Mouse (Mus musculus) heart, postnatal 36 days (tissue): ENCODE data around the gene Gabpa. TPM values are rescaled to one million over a fixed set of nuclear protein-coding genes. Genes with fewer than 3 reads are reported as not detected.

Source experiments
- DNase-seq, 2 experiments: peaks; one replicate each; pipeline ENCODE4 v3.0.0; 2021 to 2022
- intact Hi-C: fragments of 180-260 bp; cut with DNase I; formaldehyde crosslinking; loops from one replicate; pipeline ENCODE4 v1.15.1; 2025
- total RNA-seq, 2 experiments: library from RNA; stranded (reverse); gene quantifications; 2 replicates each; pipeline ENCODE4 v1.2.3; 2021

The Gabpa gene
- total RNA-seq = 10 to 100 TPM; 37.0 to 47.7 TPM

GRCm38 (mm10) chr16:84834745-84835440 lies at the start of gene Gabpa:
TSS of gene Gabpa (plus strand) at chr16:84834925.
- intact Hi-C loops = loop anchor here (1.0 kb wide), 2 partner anchors 61 to 100 kb away; partner anchors contain the start of genes Jam2 and Mrpl39
- peak; percentile 88 to 89 for DNase-seq

DNA sequence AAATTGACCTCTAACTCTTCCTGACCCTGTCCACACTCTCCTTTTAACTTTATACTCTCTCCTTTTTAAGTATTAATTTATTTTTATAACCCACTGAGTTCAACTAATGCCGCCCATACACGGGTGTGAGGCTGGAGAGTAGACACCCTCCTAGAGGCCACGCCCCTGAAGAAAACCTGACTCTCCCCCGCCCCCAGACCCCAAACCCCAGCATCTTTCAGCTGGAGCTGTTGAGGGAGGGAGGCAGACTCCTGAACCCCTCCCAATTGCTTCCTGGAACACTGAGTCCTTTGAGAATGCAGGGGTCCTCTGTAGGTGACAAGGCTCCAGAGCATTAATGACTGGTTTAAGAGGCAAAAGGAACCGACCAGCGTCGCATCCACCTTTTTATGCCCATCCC lies 49.8 kb upstream of the Gabpa start:
- intact Hi-C loops = no loop called here
- DNase-seq = no peak

DNA sequence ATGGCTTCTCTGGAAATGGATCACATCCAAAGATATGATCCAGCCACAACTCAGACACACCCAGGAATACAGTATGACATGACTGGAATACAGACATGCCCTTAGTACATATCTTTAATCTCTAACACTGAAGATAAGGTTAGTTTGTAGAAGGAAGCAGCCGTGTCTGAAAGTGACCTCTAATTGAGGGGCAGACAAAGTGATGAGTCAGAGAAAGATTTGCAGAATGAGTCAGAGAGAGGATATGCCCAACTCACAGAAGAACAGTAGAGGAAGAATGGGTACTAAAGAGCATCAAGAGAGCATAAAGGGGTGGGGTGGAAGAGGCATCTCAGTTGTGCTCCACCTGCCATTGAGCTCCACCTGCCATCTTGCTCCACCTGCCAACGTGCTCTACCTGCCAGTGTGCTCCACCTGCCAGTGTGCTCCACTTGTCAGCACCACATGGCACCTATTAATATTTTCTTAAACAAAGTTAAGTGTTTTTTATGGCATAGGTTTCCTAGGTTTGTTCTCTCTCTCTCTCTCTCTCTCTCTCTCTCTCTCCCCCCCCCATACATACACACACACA lies 44.0 kb upstream of the Gabpa start:
- DNase-seq = no peak
- intact Hi-C loops = no loop called here

GRCm38 (mm10) chr16:84793401-84793800 lies 41.3 kb upstream of the Gabpa start:
- DNase-seq = no peak
- intact Hi-C loops = no loop called here

DNA sequence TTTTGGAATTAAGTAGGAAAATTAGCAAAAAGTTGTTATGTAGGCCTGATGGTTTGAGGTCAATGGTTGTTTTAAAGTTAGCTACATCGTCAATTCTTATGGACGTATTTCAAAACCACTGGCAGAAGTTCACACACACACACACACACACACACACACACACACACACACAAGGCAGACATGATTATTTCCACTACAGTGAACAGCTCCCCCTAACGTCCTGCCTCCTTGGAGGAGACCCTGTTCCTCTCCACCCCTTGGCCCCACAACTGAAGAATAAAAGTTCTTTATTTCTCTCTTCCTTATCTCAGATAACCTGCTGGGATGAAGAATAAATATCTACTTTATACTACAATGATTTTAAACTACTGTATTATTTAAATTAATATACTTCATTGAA lies 39.4 kb upstream of the Gabpa start:
- intact Hi-C loops = no loop called here
- DNase-seq = no peak

DNA sequence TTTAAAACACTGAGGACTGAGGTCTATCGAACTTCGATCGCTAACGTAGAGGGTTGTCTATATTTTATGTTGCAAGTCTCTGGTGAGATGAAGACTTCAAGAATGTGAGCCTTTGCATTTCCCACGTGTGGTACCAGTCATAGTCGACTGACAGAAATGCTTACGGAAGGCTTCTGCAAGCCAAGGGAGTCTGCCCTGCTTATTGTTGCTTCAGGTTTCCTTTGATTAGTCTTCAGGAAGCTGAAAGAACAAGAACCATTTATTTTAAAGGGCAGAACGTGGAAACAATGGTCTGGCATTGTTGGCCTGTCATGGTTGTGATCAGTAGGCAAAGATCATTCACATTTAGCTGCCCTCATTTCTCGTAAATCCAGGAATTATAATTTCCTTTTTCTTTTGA lies 38.0 kb upstream of the Gabpa start:
- intact Hi-C loops = loop anchor here (2.0 kb wide), 1 partner anchor 14 kb away; no protein-coding TSS in a partner anchor
- DNase-seq = no peak

DNA sequence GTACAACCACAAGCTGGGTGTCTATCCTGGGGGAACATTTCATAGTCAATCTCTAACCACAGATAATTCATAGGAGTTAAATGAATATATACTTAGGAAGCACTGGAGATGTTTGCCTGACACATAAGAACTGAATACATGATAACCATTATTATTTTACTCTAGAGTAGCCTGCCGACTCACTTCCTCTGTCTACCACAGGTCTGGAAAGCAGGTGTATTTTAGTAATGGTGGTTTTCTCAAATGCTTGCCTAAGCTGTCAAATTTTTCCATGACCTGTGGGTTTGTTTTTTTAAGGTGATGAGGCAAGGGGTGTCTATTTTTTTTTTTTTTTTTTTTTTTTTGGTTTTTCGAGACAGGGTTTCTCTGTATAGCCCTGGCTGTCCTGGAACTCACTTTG lies 34.7 kb upstream of the Gabpa start:
- intact Hi-C loops = loop anchor here (10.0 kb wide), 1 partner anchor 745 kb away; no protein-coding TSS in a partner anchor
- no peak for DNase-seq

DNA sequence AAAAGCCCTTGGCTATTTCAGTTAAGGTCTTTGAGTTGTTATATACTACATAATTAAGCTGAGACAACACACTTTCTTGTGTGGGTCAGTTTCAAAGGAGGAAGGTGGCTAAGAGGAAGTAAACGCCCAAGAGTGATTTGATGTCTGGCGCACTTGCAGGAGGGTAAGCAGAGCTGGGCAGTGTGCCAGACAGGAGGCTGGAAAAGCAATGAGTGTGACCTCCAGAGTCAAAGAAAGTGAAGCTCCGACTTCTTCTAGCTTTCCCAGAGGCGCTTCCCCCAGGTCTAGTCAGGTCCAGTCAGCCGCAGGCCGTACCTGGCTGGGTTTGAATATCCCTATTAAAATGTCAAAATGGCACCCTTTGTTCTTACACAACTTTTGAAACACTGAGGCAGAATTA lies 32.5 kb upstream of the Gabpa start:
- intact Hi-C loops = loop anchor here (1.0 to 10.0 kb wide), 2 partner anchors 27 to 743 kb away; no protein-coding TSS in a partner anchor
- DNase-seq = peak; percentile 71 to 76

DNA sequence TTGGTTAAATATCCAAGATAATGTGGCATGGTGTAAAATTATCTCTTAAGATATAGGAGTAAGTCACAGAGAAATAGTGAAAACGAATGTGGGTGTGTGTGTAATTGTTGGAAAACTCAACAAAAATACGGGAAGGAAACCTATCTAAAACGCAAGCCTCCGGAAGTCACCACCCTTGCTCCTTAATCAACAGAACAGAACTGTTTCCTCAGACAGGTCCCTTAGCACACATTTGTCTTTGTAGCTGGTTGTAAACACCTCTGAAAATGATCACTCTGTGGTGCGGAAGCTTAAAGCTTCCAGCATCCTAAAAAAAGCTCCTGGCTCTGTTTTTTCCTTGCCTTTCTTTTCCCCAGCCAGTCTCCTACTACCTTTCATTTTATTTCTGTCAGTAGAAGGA lies 29.9 kb upstream of the Gabpa start:
- intact Hi-C loops = loop anchor here (10.0 kb wide), 1 partner anchor 740 kb away; no protein-coding TSS in a partner anchor
- no peak for DNase-seq

DNA sequence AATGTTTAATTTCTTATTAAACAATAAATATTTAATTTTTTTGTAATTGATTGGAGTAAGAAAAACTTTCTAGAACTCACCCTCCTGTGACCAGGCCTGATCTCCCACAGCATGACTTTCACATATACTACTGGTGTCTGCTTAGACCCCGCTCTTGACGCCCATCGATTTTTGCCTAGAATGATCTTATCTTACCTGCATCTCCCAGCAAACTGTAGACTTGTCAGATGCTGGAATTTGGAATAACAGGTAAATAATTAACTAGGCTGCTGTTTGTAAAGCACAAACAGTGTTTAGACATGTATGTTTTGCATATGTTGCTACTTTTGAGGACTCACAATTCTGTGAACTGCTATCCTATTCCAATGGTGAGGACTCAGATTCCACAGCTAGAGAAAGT lies 28.6 kb upstream of the Gabpa start:
- intact Hi-C loops = loop anchor here (10.0 kb wide), 1 partner anchor 739 kb away; no protein-coding TSS in a partner anchor
- DNase-seq = no peak

DNA sequence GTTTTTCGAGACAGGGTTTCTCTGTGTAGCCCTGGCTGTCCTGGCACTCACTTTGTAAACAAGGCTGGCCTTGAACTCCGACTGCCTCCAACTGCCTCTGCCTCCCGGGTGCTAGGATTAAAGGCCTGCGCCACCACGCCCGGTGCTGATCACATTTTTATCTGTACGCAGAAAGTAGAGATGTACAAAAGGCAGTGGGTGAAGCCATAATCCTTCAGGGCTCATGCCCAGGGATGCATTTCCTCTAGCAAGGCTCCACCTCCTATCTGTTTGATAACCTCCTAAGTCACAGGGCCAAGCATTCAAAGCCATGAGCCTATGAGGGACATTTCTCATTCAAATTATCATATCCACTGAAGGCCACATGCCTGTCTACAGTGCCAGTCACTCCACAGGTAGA lies 26.9 kb upstream of the Gabpa start:
- intact Hi-C loops = loop anchor here (10.0 kb wide), 1 partner anchor 737 kb away; no protein-coding TSS in a partner anchor
- no peak for DNase-seq

DNA sequence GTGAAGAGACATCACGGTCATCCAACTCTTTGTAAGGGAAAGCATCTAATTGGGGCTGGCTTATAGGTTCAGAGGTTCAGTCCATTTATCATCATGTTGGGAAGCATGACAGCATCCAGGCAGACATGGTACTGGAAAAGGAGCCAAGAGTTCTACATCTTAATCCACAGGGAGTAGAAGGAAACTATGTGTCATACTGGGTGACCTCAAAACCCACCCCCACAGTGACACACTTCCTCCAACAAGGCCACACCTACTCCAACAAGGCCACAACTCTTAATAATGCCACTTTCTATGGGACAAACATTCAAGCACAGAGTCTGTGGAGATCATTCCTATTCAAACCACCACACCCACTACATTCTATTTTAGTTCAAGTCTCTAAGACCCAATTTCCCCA lies 24.5 kb upstream of the Gabpa start:
- intact Hi-C loops = no loop called here
- DNase-seq = no peak

GRCm38 (mm10) chr16:84813852-84814251 lies 20.9 kb upstream of the Gabpa start:
- intact Hi-C loops = no loop called here
- DNase-seq = no peak

GRCm38 (mm10) chr16:84814511-84814910 lies 20.2 kb upstream of the Gabpa start:
- intact Hi-C loops = no loop called here
- DNase-seq = no peak

DNA sequence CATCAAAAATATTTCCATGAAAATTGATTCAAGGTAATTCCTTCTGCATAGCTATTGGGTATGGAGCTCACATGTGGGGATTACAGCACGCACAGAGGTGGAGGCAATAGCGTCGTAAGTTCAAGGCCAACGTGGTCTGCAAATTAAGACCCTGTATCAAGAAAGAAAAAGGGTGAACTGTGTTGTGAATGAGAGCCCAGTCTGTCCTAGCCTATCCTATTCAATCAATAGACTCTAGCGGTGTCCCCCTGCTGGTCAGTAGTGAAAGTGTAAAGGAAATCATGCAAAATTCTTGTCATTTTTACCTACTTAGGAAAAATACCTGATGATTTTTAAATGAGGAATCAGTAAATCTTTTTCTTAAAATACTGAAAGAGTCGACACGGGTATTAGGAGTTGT lies 17.3 kb upstream of the Gabpa start:
- no peak for DNase-seq
- intact Hi-C loops = loop anchor here (2.0 kb wide), 2 partner anchors 41 to 83 kb away; partner anchors contain the start of gene Mrpl39

DNA sequence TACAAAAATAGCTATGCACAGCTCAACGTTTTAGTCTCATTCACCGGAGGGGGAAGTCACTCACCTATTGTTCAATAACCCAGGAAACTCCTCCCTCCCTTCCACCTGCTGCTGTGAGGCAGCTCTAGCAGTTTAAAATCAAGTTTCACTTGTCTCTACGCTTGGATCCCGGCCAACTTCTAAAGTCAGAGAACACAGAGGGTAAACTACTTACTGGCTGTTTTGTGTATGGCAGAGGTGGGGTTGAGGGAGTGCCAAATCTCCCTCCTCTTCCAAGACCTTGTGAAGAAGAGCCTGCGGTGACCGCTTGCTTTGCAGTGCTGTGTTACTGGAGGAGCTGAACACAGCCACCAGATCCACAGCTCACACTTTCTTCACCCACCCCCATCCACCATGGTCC lies 9.7 kb upstream of the Gabpa start:
- intact Hi-C loops = no loop called here
- DNase-seq = peak; percentile 62 to 63

DNA sequence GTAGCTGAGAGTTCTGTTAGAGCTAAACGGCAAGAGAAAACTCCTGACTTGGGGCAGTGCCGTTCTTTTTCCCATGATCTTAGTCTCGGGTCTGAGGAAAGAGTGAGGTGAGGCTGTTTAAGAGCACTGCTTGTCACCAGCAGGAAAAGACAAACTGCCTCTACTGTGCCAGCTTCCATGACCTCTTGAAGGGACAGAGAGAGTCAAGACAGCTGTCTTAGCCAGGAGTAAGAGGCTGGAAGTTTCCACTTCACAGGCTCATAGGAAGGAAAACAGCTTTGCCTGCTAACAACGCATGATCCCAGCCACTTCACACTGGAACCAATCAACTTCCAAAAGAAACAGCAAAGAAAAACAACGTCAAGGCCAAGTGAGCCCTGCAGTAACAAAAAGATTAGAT lies 3.0 kb upstream of the Gabpa start:
- intact Hi-C loops = no loop called here
- no peak for DNase-seq

DNA sequence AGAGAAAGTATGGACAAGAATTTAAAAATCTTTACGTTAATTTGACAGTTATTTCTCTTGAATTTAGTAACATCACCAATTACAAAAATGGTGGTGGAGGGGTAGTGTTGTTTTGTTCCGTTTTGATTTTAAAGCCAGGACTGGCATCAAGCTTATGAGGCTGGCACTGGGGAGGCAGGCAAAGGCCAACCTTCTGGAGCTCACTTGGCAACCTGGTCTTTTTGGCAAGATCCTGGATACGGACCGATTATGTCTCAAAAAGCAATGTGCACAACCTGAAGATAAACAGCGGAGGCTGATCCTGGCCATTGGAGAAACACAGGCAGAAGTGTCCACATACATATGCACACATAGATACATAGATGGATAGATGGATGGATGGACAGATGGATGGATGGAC lies 2.0 kb upstream of the Gabpa start:
- no peak for DNase-seq
- intact Hi-C loops = no loop called here

- DNase-seq = no peak
- intact Hi-C loops = loop anchor here (1.0 kb wide), 1 partner anchor 99 kb away; the partner anchor contains the start of gene Mrpl39
Observed at GRCm38 (mm10) chr16:84834344-84834743, 381 bp upstream of the Gabpa start.

DNA sequence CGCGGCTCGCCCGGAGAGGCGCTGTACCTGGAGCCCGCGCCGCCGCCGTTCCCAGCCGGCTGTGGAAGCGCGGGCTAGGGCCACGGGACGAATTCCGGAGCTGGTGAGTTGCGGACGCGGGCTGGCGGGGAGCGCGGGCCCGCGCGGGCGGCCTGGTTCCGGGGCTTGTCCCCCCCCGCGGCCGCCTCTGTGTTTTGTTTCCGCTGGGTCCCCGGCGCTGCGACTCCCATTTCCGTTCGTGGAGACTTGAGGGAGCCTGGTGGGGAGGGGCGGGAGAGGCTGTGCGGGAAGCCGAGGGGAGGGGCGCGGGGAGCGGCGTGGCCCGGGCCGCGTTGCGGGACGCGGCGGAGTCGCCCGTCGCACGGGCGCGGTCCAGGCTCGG lies 707 bp downstream of the Gabpa start, which contains the start of gene Atp5j:
Gene Atp5j, minus strand, starts transcription at position 185 of the 382 bp plus-strand sequence.
- DNase-seq = peak; percentile 79 to 88
- intact Hi-C loops = loop anchor here (1.0 kb wide), 1 partner anchor 61 kb away; the partner anchor contains the start of gene Jam2

DNA sequence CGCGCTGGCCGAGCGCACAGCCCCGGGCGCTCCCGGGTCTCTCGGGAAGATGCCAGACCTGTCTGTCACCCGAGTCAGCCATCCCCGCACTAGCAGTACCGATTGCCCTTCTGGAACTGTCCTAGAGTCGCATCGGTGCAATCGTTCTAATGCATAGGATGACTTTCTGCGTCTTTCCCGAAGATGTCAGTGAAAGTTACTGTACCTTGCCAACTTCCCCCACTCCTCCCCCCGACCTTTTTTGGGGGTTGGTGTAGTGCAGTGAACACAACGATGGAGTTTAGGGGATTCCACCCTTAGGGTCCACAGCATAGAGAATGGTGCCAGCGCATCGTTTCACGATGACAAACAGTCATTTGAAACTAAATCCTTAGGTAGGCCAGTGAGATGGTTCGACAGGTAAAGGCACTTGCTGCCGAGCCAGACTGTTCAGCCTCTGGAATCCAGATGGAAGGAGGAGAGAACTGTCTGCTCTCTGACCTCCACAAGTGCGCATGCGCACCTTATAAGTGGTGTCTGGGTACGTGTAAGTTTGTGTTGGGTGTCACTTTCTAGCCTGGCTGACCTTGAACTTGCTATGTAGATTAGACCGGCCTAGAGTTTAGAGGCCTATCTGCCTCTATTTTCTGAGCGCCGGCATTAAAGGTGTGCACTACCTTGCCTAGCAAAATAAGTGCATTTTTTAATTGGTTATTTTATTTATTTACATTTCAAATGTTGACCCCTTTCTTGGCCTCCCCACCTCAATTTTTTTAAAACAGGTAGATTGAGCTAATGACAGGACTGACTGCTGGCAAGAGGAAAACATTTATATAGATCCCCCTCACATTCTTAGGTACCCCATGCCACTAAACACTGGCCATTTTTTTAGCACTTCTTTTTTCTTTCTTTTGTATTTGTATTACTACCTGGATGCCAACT lies 1.4 kb downstream of the Gabpa start:
- DNase-seq = peak in 1 of 2 experiments; percentile 54
- intact Hi-C loops = loop anchor here (1.0 kb wide), 1 partner anchor 62 kb away; the partner anchor contains the start of gene Jam2
